Mouse (Mus musculus): ENCODE results near the gene Ankrd44. TPM values are rescaled to one million over a fixed set of nuclear protein-coding genes. Genes with fewer than 3 reads are reported as not detected.

Gene Ankrd44
- polyA plus RNA-seq (2012), result not detected in 2 replicates

GRCm38 (mm10) chr1:54925971-54926771 lies at the start of gene Ankrd44:
Gene Ankrd44 (minus strand): TSS chr1:54926387.
- TF ChIP-seq GATA1 (IDR thresholded peaks at IDR 0.05; ENCODE audit: low read length), result no peak

- TF ChIP-seq GATA1 (IDR thresholded peaks at IDR 0.05; ENCODE audit: low read length), result no peak
Observed at GRCm38 (mm10) chr1:54971687-54972404, 45.7 kb upstream of the Ankrd44 start.

GRCm38 (mm10) chr1:54966858-54967257 lies 40.7 kb upstream of the Ankrd44 start:
- no peak for TF ChIP-seq GATA1 (IDR thresholded peaks at IDR 0.05; ENCODE audit: low read length)

- no peak for TF ChIP-seq GATA1 (IDR thresholded peaks at IDR 0.05; ENCODE audit: low read length)
Observed at GRCm38 (mm10) chr1:54965159-54965995, 39.2 kb upstream of the Ankrd44 start.

GRCm38 (mm10) chr1:54961724-54962123 lies 35.5 kb upstream of the Ankrd44 start:
- no peak for TF ChIP-seq GATA1 (IDR thresholded peaks at IDR 0.05; ENCODE audit: low read length)

- TF ChIP-seq GATA1 (IDR thresholded peaks at IDR 0.05; ENCODE audit: low read length), result no peak
Observed at GRCm38 (mm10) chr1:54960613-54961165, 34.5 kb upstream of the Ankrd44 start.

- TF ChIP-seq GATA1 (IDR thresholded peaks at IDR 0.05; ENCODE audit: low read length), result no peak
Observed at GRCm38 (mm10) chr1:54958525-54958924, 32.3 kb upstream of the Ankrd44 start.

GRCm38 (mm10) chr1:54954856-54955255 lies 28.7 kb upstream of the Ankrd44 start:
- no peak for TF ChIP-seq GATA1 (IDR thresholded peaks at IDR 0.05; ENCODE audit: low read length)

- TF ChIP-seq GATA1 (IDR thresholded peaks at IDR 0.05; ENCODE audit: low read length), result no peak
Observed at GRCm38 (mm10) chr1:54944648-54945047, 18.5 kb upstream of the Ankrd44 start.

GRCm38 (mm10) chr1:54935466-54935865 lies 9.3 kb upstream of the Ankrd44 start:
- no peak for TF ChIP-seq GATA1 (IDR thresholded peaks at IDR 0.05; ENCODE audit: low read length)

GRCm38 (mm10) chr1:54934911-54935310 lies 8.7 kb upstream of the Ankrd44 start:
- no peak for TF ChIP-seq GATA1 (IDR thresholded peaks at IDR 0.05; ENCODE audit: low read length)

- no peak for TF ChIP-seq GATA1 (IDR thresholded peaks at IDR 0.05; ENCODE audit: low read length)
Observed at GRCm38 (mm10) chr1:54933646-54934045, 7.5 kb upstream of the Ankrd44 start.

- TF ChIP-seq GATA1 (IDR thresholded peaks at IDR 0.05; ENCODE audit: low read length), result no peak
Observed at GRCm38 (mm10) chr1:54932456-54933115, 6.4 kb upstream of the Ankrd44 start.

- TF ChIP-seq GATA1 (IDR thresholded peaks at IDR 0.05; ENCODE audit: low read length), result no peak
Observed at GRCm38 (mm10) chr1:54931231-54931630, 5.0 kb upstream of the Ankrd44 start.

GRCm38 (mm10) chr1:54930670-54931200 lies 4.5 kb upstream of the Ankrd44 start:
- TF ChIP-seq GATA1 (IDR thresholded peaks at IDR 0.05; ENCODE audit: low read length), result no peak

Data from G1E-ER4 (cell line).